Comparison of ENCODE assay signal across 9 mouse cellular contexts in the genomic region with DNA sequence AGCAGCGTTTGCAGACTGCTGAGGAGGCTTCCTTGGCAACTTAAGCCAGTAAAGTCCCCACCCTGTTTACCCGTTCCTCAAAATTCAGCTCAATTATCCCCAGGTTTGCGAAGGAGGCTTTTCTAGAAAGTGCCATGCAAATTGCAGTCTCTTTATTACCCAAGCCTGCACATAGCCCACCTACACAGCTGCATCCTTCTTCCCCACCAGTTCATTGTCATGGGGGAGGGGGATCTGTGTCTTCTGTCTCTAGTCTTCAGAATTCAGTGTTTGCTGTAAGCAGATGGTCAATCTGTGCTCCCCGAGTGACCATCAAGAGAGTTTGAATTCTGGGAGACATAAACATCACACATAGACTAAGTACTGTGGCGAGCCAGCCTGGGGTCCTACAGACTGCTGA. TPM values are rescaled to one million over a fixed set of nuclear protein-coding genes. Genes with fewer than 3 reads are reported as not detected.
DNase-seq lines count a peak whose midpoint lies in the region; ATAC-seq and TF ChIP-seq lines count a peak whose summit lies in the region.
"Had no signal": no experiment of that assay in that cellular context is flagged by ENCODE, and none has a peak within 500 bp of the region (broad histone marks: within the 10 kb centered on the region; RNA-seq: fewer than 3 reads in every experiment).

No protein-coding gene starts in this region.

- TF ChIP-seq EP300 in CH12.LX (IDR thresholded peaks at IDR 0.05; ENCODE audit: low read length) = no peak

- H3K27me3 ChIP-seq in CH12.LX (replicated peaks) = peaks cover 17% of the 10 kb centered on the region
- no peaks in the 10 kb centered on the region for H3K27me3 ChIP-seq in forebrain, postnatal 0 days (ENCODE audit: insufficient read depth, low read length)
- peaks cover 32% of the 10 kb centered on the region for H3K27me3 ChIP-seq in liver, embryonic 16.5 days (ENCODE audit: control insufficient read depth, insufficient read depth, low read depth, low read length)

- no peak for TF ChIP-seq POLR2A in CH12.LX (IDR thresholded peaks at IDR 0.05; ENCODE audit: low read depth, low read length)

- DNase-seq in gastrocnemius, adult 2 months = no peak
- no peak for DNase-seq in gastrocnemius, postnatal 10 days
- DNase-seq in CH12.LX (ENCODE audit: extremely low read depth) = peak; percentile 37
- DNase-seq in forebrain, postnatal 0 days = peak; percentile 15
- no peak for DNase-seq in cerebellum, adult 8-10 months
- no peak for DNase-seq in frontal cortex, adult 2 months (ENCODE audit: extremely low spot score in 1 of 2, low spot score in 1 of 2)
- no peak for DNase-seq in layer of hippocampus, postnatal 25 days (ENCODE audit: extremely low spot score in 1 of 2, low spot score in 1 of 2)

- peaks cover 10 to 31% of the 10 kb centered on the region in 2 experiments for H3K4me1 ChIP-seq in CH12.LX (ENCODE audit: control insufficient read depth in 1 of 2, insufficient read depth in 2 of 2)
- peaks cover 11% of the 10 kb centered on the region for H3K4me1 ChIP-seq in forebrain, postnatal 0 days (ENCODE audit: insufficient read depth)
- peaks cover 6% of the 10 kb centered on the region for H3K4me1 ChIP-seq in liver, embryonic 16.5 days (ENCODE audit: control insufficient read depth, low read depth, low read length)

- H3K9me3 ChIP-seq in CH12.LX (replicated peaks; ENCODE audit: low read length) = no peaks in the 10 kb centered on the region
- no peaks in the 10 kb centered on the region for H3K9me3 ChIP-seq in forebrain, postnatal 0 days (ENCODE audit: low read length)
- no peaks in the 10 kb centered on the region for H3K9me3 ChIP-seq in liver, embryonic 16.5 days (replicated peaks; ENCODE audit: control insufficient read depth, low read length)

- dilution Hi-C loops in CH12.LX (cut with MboI; ENCODE audit: extremely low pct_ligation_motif_present, extremely low pct_unique_long_range_greater_than_20kb, low sequenced_read_pairs) = no loop called here

- TF ChIP-seq RAD21 in CH12.LX (IDR thresholded peaks at IDR 0.05; ENCODE audit: low read depth, low read length) = no peak

- 20% methylated on average over 5 of the region's 5 CpGs for WGBS in forebrain, postnatal 0 days
- WGBS in liver, embryonic 16.5 days (ENCODE audit: insufficient replicate concordance) = 28% methylated on average over 5 of the region's 5 CpGs

- H3K27ac ChIP-seq in gastrocnemius, adult 2 months = no peak overlapping the region
- H3K27ac ChIP-seq in CH12.LX (ENCODE audit: insufficient read depth, low read depth) = no peak overlapping the region
- no peak overlapping the region for H3K27ac ChIP-seq in forebrain, postnatal 0 days (ENCODE audit: low read depth, low read length)
- no peak overlapping the region for H3K27ac ChIP-seq in liver, embryonic 16.5 days (ENCODE audit: low read length)

- no peaks in the 10 kb centered on the region for H3K79me2 ChIP-seq in CH12.LX (replicated peaks; ENCODE audit: control insufficient read depth, extremely low read depth, insufficient read depth, poor library complexity, severe bottlenecking)

- peak overlapping the region; percentile 65; the same call in 1 of the 2 replicates for H3K9ac ChIP-seq in CH12.LX (ENCODE audit: insufficient read depth, low read depth)
- H3K9ac ChIP-seq in forebrain, postnatal 0 days = peak overlapping the region; percentile 53; the same call in 1 of the 2 replicates
- no peak overlapping the region for H3K9ac ChIP-seq in liver, embryonic 16.5 days (ENCODE audit: low read depth, low read length)

- intact Hi-C loops in gastrocnemius, adult 2 months (cut with DNase I) = loop anchor here (10.0 kb wide), 1 partner anchor 116 kb away; no protein-coding TSS in a partner anchor

- peak overlapping the region; percentile 80 for H3K4me3 ChIP-seq in gastrocnemius, adult 2 months
- peak overlapping the region in 2 of 3 experiments; percentile 53 to 54 for H3K4me3 ChIP-seq in CH12.LX (replicated peaks in 1 of 3; ENCODE audit: low read depth in 2 of 3, low read length in 2 of 3, poor library complexity in 1 of 3)
- H3K4me3 ChIP-seq in forebrain, postnatal 0 days (ENCODE audit: low read depth, low read length) = peak overlapping the region; percentile 50
- no peak overlapping the region; the same call in 1 of the 2 replicates for H3K4me3 ChIP-seq in liver, embryonic 16.5 days (ENCODE audit: low read depth, low read length)

- peaks cover 0 to 22% of the 10 kb centered on the region in 2 experiments for H3K36me3 ChIP-seq in CH12.LX (replicated peaks in 1 of 2; ENCODE audit: control insufficient read depth in 1 of 2, insufficient read depth in 1 of 2, low read length in 1 of 2)
- no peaks in the 10 kb centered on the region for H3K36me3 ChIP-seq in forebrain, postnatal 0 days (ENCODE audit: insufficient read depth)
- no peaks in the 10 kb centered on the region for H3K36me3 ChIP-seq in liver, embryonic 16.5 days (ENCODE audit: control insufficient read depth, insufficient read depth)

- no peak for ATAC-seq in forebrain, postnatal 0 days
- no peak for ATAC-seq in liver, embryonic 16.5 days (ENCODE audit: low read depth)

- peak overlapping the region; percentile 91 for H3K4me2 ChIP-seq in CH12.LX (ENCODE audit: insufficient read depth, low read depth, poor library complexity, severe bottlenecking)
- peak overlapping the region; percentile 96 for H3K4me2 ChIP-seq in forebrain, postnatal 0 days (ENCODE audit: low read depth)
- peak overlapping the region; percentile 67; the same call in 1 of the 2 replicates for H3K4me2 ChIP-seq in liver, embryonic 16.5 days (ENCODE audit: low read depth, low read length)

- in situ Hi-C loops in CH12.LX (cut with MboI; ENCODE audit: low pct_ligation_motif_present, low pct_unique_long_range_greater_than_20kb, low sequenced_read_pairs) = loop anchor here (5.0 to 25.0 kb wide), 3 partner anchors 114 to 524 kb away; no protein-coding TSS in a partner anchor

- TF ChIP-seq CTCF in gastrocnemius, adult 2 months (IDR thresholded peaks at IDR 0.05) = no peak
- TF ChIP-seq CTCF in CH12.LX (conservative IDR thresholded peaks at IDR 0.05 in 1 of 2, IDR thresholded peaks at IDR 0.05 in 1 of 2; ENCODE audit: low read depth in 2 of 2, low read length in 2 of 2) = no peak
- TF ChIP-seq CTCF in forebrain, postnatal 0 days (IDR thresholded peaks at IDR 0.05; ENCODE audit: low read depth) = no peak

TF ChIP-seq in CH12.LX, 34 proteins besides CTCF, POLR2A, EP300 and RAD21:
- TF ChIP-seq USF2 (conservative IDR thresholded peaks at IDR 0.05; ENCODE audit: low read depth, low read length) (no peak), TBP (conservative IDR thresholded peaks at IDR 0.05; ENCODE audit: low read depth, low read length) (no peak), TCF12 (IDR thresholded peaks at IDR 0.05; ENCODE audit: low read depth, low read length) (no peak)

RNA-seq across cellular contexts. Expression of gene Tmem98, which starts 1.2 kb away (rescaled TPM):
- 1 to 10 TPM in 1 of 2 experiments, under 1 TPM in 1; 0.87 to 1.3 TPM for total RNA-seq in gastrocnemius, adult 2 months (2021)
- total RNA-seq in gastrocnemius, postnatal 10 days (2021) = 1 to 10 TPM; 8.6 to 9.1 TPM
- total RNA-seq in CH12.LX (2012; rRNA removed) (9.1 and 12.7 TPM in 2 replicates), CH12.LX (2014; rRNA removed) (21.3 and 23.6 TPM in 2 replicates)
- polyA plus RNA-seq in CH12.LX (2012; ENCODE audit: insufficient read length, low read depth) = 15.6 and 18.4 TPM in 2 replicates
- 15.7 and 18.3 TPM in 2 replicates for total RNA-seq in forebrain, postnatal 0 days (2014; rRNA removed)
- polyA plus RNA-seq in forebrain, postnatal 0 days (2015; fragmentation: Nextera tagmentation; extraction: Ambion mirVana) = 20.5 and 20.8 TPM in 2 replicates
- 8.4 and 9.9 TPM in 2 replicates for polyA plus RNA-seq in liver, embryonic 16.5 days (2015; fragmentation: Nextera tagmentation; extraction: Ambion mirVana)
- 15.5 and 18.4 TPM in 2 replicates for polyA plus RNA-seq in frontal cortex, adult 2 months (2012; rRNA removed)
- 10 to 100 TPM; 10.3 to 11.2 TPM for total RNA-seq in layer of hippocampus, postnatal 25 days (2021)

RNA-seq across cellular contexts. Expression of gene Myo1d, which starts 31.3 kb away (rescaled TPM):
- 1 to 10 TPM; 2.7 to 5.3 TPM for total RNA-seq in gastrocnemius, adult 2 months (2021)
- total RNA-seq in gastrocnemius, postnatal 10 days (2021) = 10 to 100 TPM in 1 of 2 experiments, 1 to 10 TPM in 1; 6.6 to 12.5 TPM
- 2.1 and 2.9 TPM in 2 replicates for total RNA-seq in CH12.LX (2012; rRNA removed)
- total RNA-seq in CH12.LX (2014; rRNA removed) = 1.7 and 2.2 TPM in 2 replicates
- polyA plus RNA-seq in CH12.LX (2012; ENCODE audit: insufficient read length, low read depth) = 4.7 and 5.6 TPM in 2 replicates
- total RNA-seq in forebrain, postnatal 0 days (2014; rRNA removed) = 1.7 and 3.4 TPM in 2 replicates
- polyA plus RNA-seq in forebrain, postnatal 0 days (2015; fragmentation: Nextera tagmentation; extraction: Ambion mirVana) = 0.88 and 1.2 TPM in 2 replicates
- polyA plus RNA-seq in liver, embryonic 16.5 days (2015; fragmentation: Nextera tagmentation; extraction: Ambion mirVana) = 10.7 and 12.3 TPM in 2 replicates
- polyA plus RNA-seq in frontal cortex, adult 2 months (2012; rRNA removed) = 6.2 and 7.2 TPM in 2 replicates
- total RNA-seq in layer of hippocampus, postnatal 25 days (2021) = 1 to 10 TPM; 6.6 to 6.8 TPM

RNA-seq across cellular contexts. Expression of gene Spaca3, which starts 47.0 kb away (rescaled TPM):
- not detected for total RNA-seq in gastrocnemius, adult 2 months (2021)
- total RNA-seq in gastrocnemius, postnatal 10 days (2021) = not detected
- total RNA-seq in CH12.LX (2012; rRNA removed) (not detected in 2 replicates), CH12.LX (2014; rRNA removed) (not detected in 2 replicates)
- polyA plus RNA-seq in CH12.LX (2012; ENCODE audit: insufficient read length, low read depth) = not detected in 2 replicates
- not detected in 2 replicates for total RNA-seq in forebrain, postnatal 0 days (2014; rRNA removed)
- polyA plus RNA-seq in forebrain, postnatal 0 days (2015; fragmentation: Nextera tagmentation; extraction: Ambion mirVana) = not detected in 2 replicates
- polyA plus RNA-seq in liver, embryonic 16.5 days (2015; fragmentation: Nextera tagmentation; extraction: Ambion mirVana) = not detected in 2 replicates
- polyA plus RNA-seq in frontal cortex, adult 2 months (2012; rRNA removed) = not detected in 2 replicates
- total RNA-seq in layer of hippocampus, postnatal 25 days (2021) = not detected
- total RNA-seq: adrenal gland, adult 18-20 months had no signal

Comparison
In these comparisons a context has a peak if more than half of its experiments do, and no peak if none do; other contexts are left out.
1. DNase-seq: peak in CH12.LX (single experiment) and forebrain, postnatal 0 days (single experiment); none in gastrocnemius, adult 2 months (single experiment), gastrocnemius, postnatal 10 days (single experiment), cerebellum, adult 8-10 months (single experiment), frontal cortex, adult 2 months (0 of 2) and layer of hippocampus, postnatal 25 days (0 of 2).
2. Peak in every context shown above with its lines, with median percentiles within 50 percentile points of each other: H3K4me2 ChIP-seq.